Mouse (Mus musculus) central nervous system, embryonic 11.5 days (tissue): ENCODE measurements around the gene Erp44. TPM values are rescaled to one million over a fixed set of nuclear protein-coding genes. Genes with fewer than 3 reads are reported as not detected.

ENCODE experiments used
- polyA plus RNA-seq: library from polyadenylated mRNA; depleted of rRNA; stranded (reverse); fragments of >200 nt; gene quantifications from 2 replicates; pipeline ENCODE4 v1.2.3, GENCODE M21; 2012; rRNA removed

The Erp44 gene
- 21.0 and 27.2 TPM in 2 replicates for polyA plus RNA-seq

GRCm38 (mm10) chr4:48279498-48280134, at the start of gene Erp44, which contains the start of gene Invs:
Gene Erp44 (minus strand): TSS chr4:48279558.
Gene Invs (plus strand): TSS chr4:48279760.

Other genes starting within 250 kb of the Erp44 start
- gene Nr4a3, start 234.4 kb downstream of the Erp44 start, polyA plus RNA-seq = 1.2 and 1.8 TPM in 2 replicates
- gene Stx17, start 154.6 kb downstream of the Erp44 start, polyA plus RNA-seq = 14.4 and 15.0 TPM in 2 replicates
- 6.3 and 7.6 TPM in 2 replicates for gene Invs, start 202 bp upstream of the Erp44 start, polyA plus RNA-seq
- 26.7 and 46.8 TPM in 2 replicates for gene Tex10, start 193.9 kb upstream of the Erp44 start, polyA plus RNA-seq